Mouse (Mus musculus): ENCODE measurements at regions not wholly inside any gene's neighbourhood (a gene's known extent, or its start where the extent isn't known, plus 50 kb on each side); places are given as distances from the start of the nearest gene placed in this dataset.

GRCm38 (mm10) chr7:136232177-136232576 is 516.0 kb upstream of the Mki67 start:
- no peak for DNase-seq (ENCODE audit: low spot score)
- Histone ChIP-seq H3K27me3 (ENCODE audit: low read depth, poor library complexity, severe bottlenecking) (peaks cover 11% of the 10 kb centered on the region), H3K4me3 (no peak overlapping the region), H3K36me3 (no peaks in the 10 kb centered on the region), H3K27ac (no peak overlapping the region), H3K4me1 (peaks cover 49% of the 10 kb centered on the region), H3K9me3 (replicated peaks) (no peaks in the 10 kb centered on the region)
- 92% methylated on average over 4 of the region's 4 CpGs for WGBS

- Histone ChIP-seq H3K27ac (no peak overlapping the region), H3K4me1 (peaks cover 33% of the 10 kb centered on the region), H3K4me3 (no peak overlapping the region), H3K36me3 (no peaks in the 10 kb centered on the region), H3K9me3 (replicated peaks) (no peaks in the 10 kb centered on the region), H3K27me3 (ENCODE audit: low read depth, poor library complexity, severe bottlenecking) (peaks cover 19% of the 10 kb centered on the region)
- WGBS = 62% methylated on average over 2 of the region's 2 CpGs
- DNase-seq (ENCODE audit: low spot score) = no peak
Observed at GRCm38 (mm10) chr7:136235563-136235962, 519.4 kb upstream of the Mki67 start.

GRCm38 (mm10) chr7:136236391-136236790 is 520.2 kb upstream of the Mki67 start:
- peaks cover 19% of the 10 kb centered on the region for H3K27me3 ChIP-seq (ENCODE audit: low read depth, poor library complexity, severe bottlenecking)
- H3K4me3 ChIP-seq = no peak overlapping the region
- 70% methylated on average over 10 of the region's 10 CpGs for WGBS
- no peaks in the 10 kb centered on the region for H3K36me3 ChIP-seq
- peak; percentile 28 for DNase-seq (ENCODE audit: low spot score)
- H3K9me3 ChIP-seq (replicated peaks) = no peaks in the 10 kb centered on the region
- no peak overlapping the region for H3K27ac ChIP-seq
- peaks cover 33% of the 10 kb centered on the region for H3K4me1 ChIP-seq

- Histone ChIP-seq H3K4me1 (peaks cover 4% of the 10 kb centered on the region; the same call in 1 of the 2 replicates), H3K36me3 (no peaks in the 10 kb centered on the region), H3K27me3 (ENCODE audit: low read depth, poor library complexity, severe bottlenecking) (peaks cover 34% of the 10 kb centered on the region), H3K4me3 (no peak overlapping the region), H3K27ac (no peak overlapping the region), H3K9me3 (replicated peaks) (no peaks in the 10 kb centered on the region)
- 64% methylated on average over 6 of the region's 6 CpGs for WGBS
- DNase-seq (ENCODE audit: low spot score) = no peak
Observed at GRCm38 (mm10) chr7:136265691-136266090, 549.5 kb upstream of the Mki67 start.

GRCm38 (mm10) chr7:136267716-136268489 is 551.7 kb upstream of the Mki67 start:
- H3K27ac ChIP-seq = no peak overlapping the region
- H3K36me3 ChIP-seq = no peaks in the 10 kb centered on the region
- H3K4me3 ChIP-seq = no peak overlapping the region
- DNase-seq (ENCODE audit: low spot score) = no peak
- no peaks in the 10 kb centered on the region for H3K9me3 ChIP-seq (replicated peaks)
- WGBS = 88% methylated on average over 7 of the region's 7 CpGs
- H3K4me1 ChIP-seq = peaks cover 4% of the 10 kb centered on the region; the same call in 1 of the 2 replicates
- H3K27me3 ChIP-seq (ENCODE audit: low read depth, poor library complexity, severe bottlenecking) = peaks cover 50% of the 10 kb centered on the region

GRCm38 (mm10) chr7:136275651-136276050 is 559.5 kb upstream of the Mki67 start:
- WGBS = 83% methylated on average over 10 of the region's 10 CpGs

GRCm38 (mm10) chr7:136283770-136284169 is 567.6 kb upstream of the Mki67 start:
- H3K36me3 ChIP-seq = no peaks in the 10 kb centered on the region
- no peak for DNase-seq (ENCODE audit: low spot score)
- H3K4me1 ChIP-seq = peaks cover 14% of the 10 kb centered on the region
- H3K27me3 ChIP-seq (ENCODE audit: low read depth, poor library complexity, severe bottlenecking) = no peaks in the 10 kb centered on the region
- H3K9me3 ChIP-seq (replicated peaks) = no peaks in the 10 kb centered on the region
- H3K27ac ChIP-seq = no peak overlapping the region
- WGBS = 92% methylated on average over 6 of the region's 6 CpGs
- no peak overlapping the region for H3K4me3 ChIP-seq

More at GRCm38 (mm10) chr7:136275651-136276050, 559.5 kb upstream of the Mki67 start:
- no peak for DNase-seq (ENCODE audit: low spot score)
- Histone ChIP-seq H3K27ac (no peak overlapping the region), H3K9me3 (replicated peaks) (no peaks in the 10 kb centered on the region), H3K4me3 (no peak overlapping the region), H3K4me1 (peaks cover 17% of the 10 kb centered on the region), H3K36me3 (no peaks in the 10 kb centered on the region), H3K27me3 (ENCODE audit: low read depth, poor library complexity, severe bottlenecking) (peaks cover 22% of the 10 kb centered on the region)

GRCm38 (mm10) chr7:136285606-136286005 is 569.4 kb upstream of the Mki67 start:
- 97% methylated on average over 1 of the region's 1 CpGs for WGBS

GRCm38 (mm10) chr7:136293536-136294145 is 577.5 kb upstream of the Mki67 start:
- 83% methylated on average over 6 of the region's 6 CpGs for WGBS
- no peak overlapping the region for H3K4me3 ChIP-seq
- no peak for DNase-seq (ENCODE audit: low spot score)
- H3K4me1 ChIP-seq = peaks cover 20% of the 10 kb centered on the region
- H3K27me3 ChIP-seq (ENCODE audit: low read depth, poor library complexity, severe bottlenecking) = no peaks in the 10 kb centered on the region
- H3K27ac ChIP-seq = peak overlapping the region; percentile 61; the same call in 1 of the 2 replicates
- H3K36me3 ChIP-seq = no peaks in the 10 kb centered on the region
- no peaks in the 10 kb centered on the region for H3K9me3 ChIP-seq (replicated peaks)

More at GRCm38 (mm10) chr7:136285606-136286005, 569.4 kb upstream of the Mki67 start:
- H3K36me3 ChIP-seq = no peaks in the 10 kb centered on the region
- H3K4me1 ChIP-seq = peaks cover 6% of the 10 kb centered on the region; the same call in 1 of the 2 replicates
- no peak for DNase-seq (ENCODE audit: low spot score)
- no peak overlapping the region for H3K4me3 ChIP-seq
- H3K9me3 ChIP-seq (replicated peaks) = no peaks in the 10 kb centered on the region
- no peak overlapping the region for H3K27ac ChIP-seq
- no peaks in the 10 kb centered on the region for H3K27me3 ChIP-seq (ENCODE audit: low read depth, poor library complexity, severe bottlenecking)

- DNase-seq (ENCODE audit: low spot score) = peak; percentile 46
- Histone ChIP-seq H3K4me1 (peaks cover 20% of the 10 kb centered on the region), H3K27ac (no peak overlapping the region), H3K9me3 (replicated peaks) (no peaks in the 10 kb centered on the region), H3K4me3 (no peak overlapping the region), H3K36me3 (no peaks in the 10 kb centered on the region), H3K27me3 (ENCODE audit: low read depth, poor library complexity, severe bottlenecking) (no peaks in the 10 kb centered on the region)
- 40% methylated on average over 4 of the region's 4 CpGs for WGBS
Observed at GRCm38 (mm10) chr7:136294445-136294844, 578.3 kb upstream of the Mki67 start.

GRCm38 (mm10) chr7:136297901-136298513 is 581.8 kb upstream of the Mki67 start:
- Histone ChIP-seq H3K27ac (no peak overlapping the region), H3K4me3 (no peak overlapping the region), H3K27me3 (ENCODE audit: low read depth, poor library complexity, severe bottlenecking) (no peaks in the 10 kb centered on the region), H3K4me1 (0 out of 2 replicates have a peak, but pooled peaks cover 4% of the 10 kb centered on the region), H3K9me3 (replicated peaks) (no peaks in the 10 kb centered on the region), H3K36me3 (no peaks in the 10 kb centered on the region)
- WGBS = 83% methylated on average over 2 of the region's 2 CpGs
- DNase-seq (ENCODE audit: low spot score) = no peak

GRCm38 (mm10) chr7:136306137-136306536 is 588.3 kb upstream of the Mgmt start:
- 75% methylated on average over 4 of the region's 4 CpGs for WGBS
- H3K9me3 ChIP-seq (replicated peaks) = no peaks in the 10 kb centered on the region

GRCm38 (mm10) chr7:136308765-136309164 is 585.6 kb upstream of the Mgmt start:
- no peak for DNase-seq (ENCODE audit: low spot score)
- H3K27ac ChIP-seq = no peak overlapping the region
- no peaks in the 10 kb centered on the region for H3K36me3 ChIP-seq
- no peak overlapping the region for H3K4me3 ChIP-seq
- H3K4me1 ChIP-seq = peaks cover 17% of the 10 kb centered on the region
- H3K9me3 ChIP-seq (replicated peaks) = no peaks in the 10 kb centered on the region
- H3K27me3 ChIP-seq (ENCODE audit: low read depth, poor library complexity, severe bottlenecking) = no peaks in the 10 kb centered on the region

More at GRCm38 (mm10) chr7:136306137-136306536, 588.3 kb upstream of the Mgmt start:
- Histone ChIP-seq H3K4me1 (peaks cover 9% of the 10 kb centered on the region), H3K4me3 (no peak overlapping the region), H3K27me3 (ENCODE audit: low read depth, poor library complexity, severe bottlenecking) (no peaks in the 10 kb centered on the region), H3K36me3 (no peaks in the 10 kb centered on the region), H3K27ac (no peak overlapping the region)
- no peak for DNase-seq (ENCODE audit: low spot score)

Data from limb, embryonic 10.5 days (tissue).